Comparison of ENCODE assay signal across 28 mouse cellular contexts in the genomic region with DNA sequence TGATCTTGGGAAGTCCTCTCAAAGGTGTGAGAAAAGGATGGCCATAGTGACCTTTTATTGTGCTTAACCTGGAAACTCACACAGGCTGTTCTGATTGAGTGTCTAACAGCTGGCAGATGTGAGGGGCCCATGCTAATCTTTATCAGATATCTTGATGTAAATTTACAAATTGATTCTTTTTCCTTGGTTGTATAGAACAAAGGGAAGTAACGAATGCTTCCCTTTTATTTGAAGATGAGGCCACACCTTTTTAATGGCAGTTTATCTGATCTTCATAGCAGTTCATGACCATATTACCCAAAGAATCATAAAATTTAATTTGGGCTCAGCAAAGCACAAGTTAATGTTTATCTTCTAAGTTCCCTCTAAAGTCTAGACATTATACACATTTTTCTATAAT.
"Had no signal": no experiment of that assay in that cellular context is flagged by ENCODE, and none has a peak within 500 bp of the region (broad histone marks: within the 10 kb centered on the region; RNA-seq: fewer than 3 reads in every experiment).

No protein-coding gene starts in this region.

- H3K27ac ChIP-seq: embryonic facial prominence, embryonic 10.5 days; embryonic facial prominence, embryonic 12.5 days; embryonic facial prominence, embryonic 13.5 days; embryonic facial prominence, embryonic 15.5 days; forebrain, embryonic 10.5 days; forebrain, embryonic 12.5 days; forebrain, embryonic 13.5 days; forebrain, embryonic 15.5 days; gastrocnemius, adult 2 months had no signal

- H3K4me3 ChIP-seq: embryonic facial prominence, embryonic 10.5 days; embryonic facial prominence, embryonic 12.5 days; embryonic facial prominence, embryonic 13.5 days; embryonic facial prominence, embryonic 15.5 days; erythroblast, embryonic 14.5 days; forebrain, embryonic 10.5 days; forebrain, embryonic 12.5 days; forebrain, embryonic 13.5 days; forebrain, embryonic 15.5 days; gastrocnemius, adult 2 months had no signal

- H3K9ac ChIP-seq: embryonic facial prominence, embryonic 12.5 days; embryonic facial prominence, embryonic 13.5 days; embryonic facial prominence, embryonic 15.5 days; forebrain, embryonic 12.5 days; forebrain, embryonic 13.5 days; forebrain, embryonic 15.5 days; forebrain, postnatal 0 days had no signal

- DNase-seq: cerebellum, adult 18-20 months; cerebellum, adult 2 months; cerebellum, adult 8-10 months; cerebellum, adult 9-10 months; cerebellum, adult 9-11 months; cerebellum, postnatal 10 days; cerebellum, postnatal 14 days; cerebellum, postnatal 25 days; cerebellum, postnatal 36 days; embryo, embryonic 11 days; forebrain, postnatal 0 days; gastrocnemius, adult 2 months; gastrocnemius, postnatal 10 days; gastrocnemius, postnatal 14 days; gastrocnemius, postnatal 25 days; gastrocnemius, postnatal 36 days; heart, adult 11 months had no signal

- H3K4me1 ChIP-seq: embryonic facial prominence, embryonic 10.5 days; embryonic facial prominence, embryonic 12.5 days; embryonic facial prominence, embryonic 13.5 days; embryonic facial prominence, embryonic 15.5 days; forebrain, embryonic 10.5 days; forebrain, embryonic 12.5 days; forebrain, embryonic 13.5 days; forebrain, embryonic 15.5 days had no signal

- H3K36me3 ChIP-seq: embryonic facial prominence, embryonic 10.5 days; embryonic facial prominence, embryonic 12.5 days; embryonic facial prominence, embryonic 13.5 days; embryonic facial prominence, embryonic 15.5 days; forebrain, embryonic 10.5 days; forebrain, embryonic 12.5 days; forebrain, embryonic 15.5 days had no signal

- ATAC-seq: forebrain, embryonic 13.5 days; forebrain, embryonic 14.5 days; forebrain, embryonic 15.5 days; forebrain, embryonic 16.5 days; forebrain, postnatal 0 days had no signal

- H3K4me2 ChIP-seq: embryonic facial prominence, embryonic 12.5 days; embryonic facial prominence, embryonic 13.5 days; embryonic facial prominence, embryonic 15.5 days; forebrain, embryonic 12.5 days; forebrain, embryonic 13.5 days; forebrain, embryonic 15.5 days had no signal

- H3K27me3 ChIP-seq: embryonic facial prominence, embryonic 12.5 days; embryonic facial prominence, embryonic 13.5 days; embryonic facial prominence, embryonic 15.5 days; forebrain, embryonic 12.5 days; forebrain, embryonic 13.5 days; forebrain, embryonic 15.5 days had no signal

- H3K9me3 ChIP-seq: embryonic facial prominence, embryonic 10.5 days; embryonic facial prominence, embryonic 12.5 days; embryonic facial prominence, embryonic 13.5 days; embryonic facial prominence, embryonic 15.5 days; forebrain, embryonic 10.5 days; forebrain, embryonic 12.5 days; forebrain, embryonic 13.5 days; forebrain, embryonic 15.5 days had no signal
